In genomic region chr5:119844994-119845393, GRCm38 (mm10) we compare ENCODE assay signal across 7 mouse cellular contexts. TPM values are rescaled to one million over a fixed set of nuclear protein-coding genes. Genes with fewer than 3 reads are reported as not detected.
DNase-seq lines count a peak whose midpoint lies in the region; ATAC-seq and TF ChIP-seq lines count a peak whose summit lies in the region.

No protein-coding gene starts in this region.

- peak; percentile 12 for DNase-seq in thymus, postnatal 4 days
- DNase-seq in thymus, postnatal 10 days (ENCODE audit: low spot score in 2 of 2): no peak
- peak; percentile 73 for DNase-seq in forebrain, embryonic 14.5 days (ENCODE audit: low spot score)
- DNase-seq in hindbrain, postnatal 0 days (ENCODE audit: low spot score): peak; percentile 49
- peak; percentile 58 for DNase-seq in neural tube, embryonic 10.5 days (ENCODE audit: extremely low spot score, low spot score)
- DNase-seq in frontal cortex, postnatal 14 days (ENCODE audit: low spot score in 2 of 2): no peak
- DNase-seq in spleen, postnatal 36 days (ENCODE audit: low spot score in 2 of 2): no peak

- H3K4me3 ChIP-seq in forebrain, embryonic 14.5 days (ENCODE audit: low read depth, low read length): peak overlapping the region; percentile 3; the same call in 1 of the 2 replicates
- peak overlapping the region; percentile 21 for H3K4me3 ChIP-seq in hindbrain, postnatal 0 days (ENCODE audit: low read length)

- H3K36me3 ChIP-seq in forebrain, embryonic 14.5 days (ENCODE audit: control insufficient read depth, insufficient read depth, low read length): no peaks in the 10 kb centered on the region
- H3K36me3 ChIP-seq in hindbrain, postnatal 0 days (ENCODE audit: insufficient read depth, low read length): no peaks in the 10 kb centered on the region

- peak; percentile 27 for TF ChIP-seq CTCF in hindbrain, postnatal 0 days (IDR thresholded peaks at IDR 0.05; ENCODE audit: low read depth)

- WGBS in forebrain, embryonic 14.5 days: under 1% methylated on average over 21 of the region's 21 CpGs
- 2% methylated on average over 21 of the region's 21 CpGs for WGBS in hindbrain, postnatal 0 days

- no peak overlapping the region for H3K27ac ChIP-seq in forebrain, embryonic 14.5 days (ENCODE audit: low read depth, low read length)
- H3K27ac ChIP-seq in hindbrain, postnatal 0 days: no peak overlapping the region

- H3K4me2 ChIP-seq in forebrain, embryonic 14.5 days (ENCODE audit: low read length): peak overlapping the region; percentile 42
- H3K4me2 ChIP-seq in hindbrain, postnatal 0 days (ENCODE audit: low read depth, low read length): peak overlapping the region; percentile 35

- H3K9ac ChIP-seq in forebrain, embryonic 14.5 days (ENCODE audit: low read length): no peak overlapping the region
- H3K9ac ChIP-seq in hindbrain, postnatal 0 days (replicated peaks; ENCODE audit: low read length): no peak overlapping the region

- H3K9me3 ChIP-seq in forebrain, embryonic 14.5 days (replicated peaks; ENCODE audit: control insufficient read depth, low read length): no peaks in the 10 kb centered on the region
- H3K9me3 ChIP-seq in hindbrain, postnatal 0 days (ENCODE audit: low read length): no peaks in the 10 kb centered on the region

- peaks cover 5% of the 10 kb centered on the region; the same call in 1 of the 2 replicates for H3K4me1 ChIP-seq in forebrain, embryonic 14.5 days (ENCODE audit: control insufficient read depth, insufficient read depth, low read length)
- H3K4me1 ChIP-seq in hindbrain, postnatal 0 days (ENCODE audit: insufficient read depth, low read length): no peaks in the 10 kb centered on the region

- peaks cover 72% of the 10 kb centered on the region for H3K27me3 ChIP-seq in forebrain, embryonic 14.5 days (replicated peaks; ENCODE audit: control insufficient read depth, insufficient read depth, low read length)
- H3K27me3 ChIP-seq in hindbrain, postnatal 0 days (ENCODE audit: insufficient read depth, low read length): peaks cover 72% of the 10 kb centered on the region

- peak; percentile 83 for ATAC-seq in forebrain, embryonic 14.5 days
- no peak for ATAC-seq in hindbrain, postnatal 0 days

RNA-seq across cellular contexts. Expression of gene Tbx5, which starts 12.5 kb away (rescaled TPM):
- polyA plus RNA-seq in forebrain, embryonic 14.5 days (2014; fragmentation: Nextera tagmentation; extraction: Ambion mirVana): 0.04 TPM in 1 of 2 replicates, not detected in the other
- total RNA-seq in hindbrain, postnatal 0 days (2014; rRNA removed): not detected in 2 replicates
- 0.04 TPM in 1 of 2 replicates, not detected in the other for polyA plus RNA-seq in hindbrain, postnatal 0 days (2015; fragmentation: Nextera tagmentation; extraction: Ambion mirVana)

Comparison
In these comparisons a context has a peak if more than half of its experiments do, and no peak if none do; other contexts are left out.
1. DNase-seq: peak in thymus, postnatal 4 days (single experiment), forebrain, embryonic 14.5 days (single experiment), hindbrain, postnatal 0 days (single experiment) and neural tube, embryonic 10.5 days (single experiment); none in thymus, postnatal 10 days (0 of 2), frontal cortex, postnatal 14 days (0 of 2) and spleen, postnatal 36 days (0 of 2).